Mouse (Mus musculus) testis, adult 2 months (tissue): ENCODE results near the gene Rsph1.
A peak's percentile ranks its signal among the peaks of the same experiment; 100 is the strongest.

Experiments
- CTCF ChIP-seq: fragments of 200-500 bp; IDR thresholded peaks from 2 replicates; pipeline ENCODE4 v1.5.1; 2012; ENCODE audit warnings: low read depth, mild to moderate bottlenecking, inconsistent platforms, low read length, moderate library complexity; ENCODE audit not compliant: control insufficient read depth, insufficient read depth, insufficient replicate concordance
- POLR2A ChIP-seq: fragments of 200-500 bp; IDR thresholded peaks from 2 replicates; pipeline ENCODE4 v1.6.1; 2012; ENCODE audit warnings: low read depth, mild to moderate bottlenecking, inconsistent platforms, low read length, moderate library complexity; ENCODE audit not compliant: control insufficient read depth

DNA sequence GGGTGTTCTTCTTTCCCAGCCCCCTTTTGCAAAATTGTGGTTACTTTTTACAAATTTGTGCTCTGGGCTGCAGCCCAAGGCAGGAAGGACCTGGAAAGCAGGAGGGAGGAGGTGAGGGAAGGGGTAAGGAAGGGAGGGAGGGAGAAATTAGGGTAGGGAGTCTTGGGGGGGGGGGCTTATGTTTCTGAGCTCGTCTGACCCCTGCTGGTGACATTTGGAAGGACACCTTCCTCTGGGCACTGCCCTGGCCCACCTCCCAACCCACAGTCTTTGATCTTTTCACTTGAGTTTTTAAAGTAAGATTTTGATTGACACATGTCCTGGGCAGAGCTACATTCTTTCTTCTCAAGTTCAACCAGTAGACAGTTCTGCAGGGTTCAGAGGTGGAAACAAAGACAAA is 34.4 kb downstream of the Rsph1 start:
- TF ChIP-seq CTCF (peak; percentile 44; the same call in 1 of the 2 replicates), POLR2A (no peak)
